Mouse (Mus musculus): ENCODE results near the gene Scn8a. TPM values are rescaled to one million over a fixed set of nuclear protein-coding genes. Genes with fewer than 3 reads are reported as not detected.
"Not testable (repeated sequence)": the region's sequence is repeated elsewhere in the genome, so short reads cannot be mapped to it uniquely, and the experiment has no call there.

Scn8a gene
- 100 to 1,000 TPM; 250 to 260 TPM for total RNA-seq (2021)
- long read RNA-seq, experiment 1, full-length matches to known transcripts, result 97 of 257 reads
- long read RNA-seq, experiment 1, partial matches to known transcripts, result 35 of 257 reads
- long read RNA-seq, experiment 1, other reads (novel, unspliced or antisense), result 125 of 257 reads
- long read RNA-seq, experiment 2, full-length matches to known transcripts, result 87 of 208 reads
- long read RNA-seq, experiment 2, partial matches to known transcripts, result 55 of 208 reads
- long read RNA-seq, experiment 2, other reads (novel, unspliced or antisense), result 66 of 208 reads

DNA sequence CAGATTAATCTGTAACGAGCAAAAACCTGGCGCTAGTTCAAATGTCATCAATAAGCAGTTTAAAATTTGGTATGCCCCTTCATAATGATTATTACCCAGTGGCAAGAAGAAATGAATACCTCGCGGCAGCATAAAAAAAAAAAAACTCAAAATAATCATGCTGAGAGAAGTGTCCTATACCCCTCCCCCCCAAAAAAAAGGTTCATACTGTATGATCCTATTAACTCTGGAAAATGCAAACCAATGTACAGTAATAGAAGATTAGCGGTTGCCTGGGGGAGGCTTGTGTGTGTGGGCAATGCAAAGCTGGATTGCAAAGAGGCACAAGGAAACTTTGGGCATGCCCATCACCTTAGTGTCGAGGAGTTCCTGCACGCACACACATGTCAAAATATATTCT is at the start of gene Scn8a:
TSS of gene Scn8a (plus strand) at position 301 of the 400 bp plus-strand sequence.
- no peak for DNase-seq (ENCODE audit: extremely low spot score in 1 of 2, low spot score in 2 of 2)
- peak within 1 kb of the TSS; percentile 48 for H3K4me3 ChIP-seq
- no peak for TF ChIP-seq CTCF (IDR thresholded peaks at IDR 0.05)
- H3K27ac ChIP-seq, result peak within 1 kb of the TSS; percentile 94
- intact Hi-C loops (cut with DNase I), result no loop called here

- intact Hi-C loops (cut with DNase I), result no loop called here
- no peak for DNase-seq (ENCODE audit: extremely low spot score in 1 of 2, low spot score in 2 of 2)
- TF ChIP-seq CTCF (IDR thresholded peaks at IDR 0.05), result peak; percentile 13
These were observed 47.8 kb upstream of the Scn8a start for GRCm38 (mm10) chr15:100821824-100822223.

DNA sequence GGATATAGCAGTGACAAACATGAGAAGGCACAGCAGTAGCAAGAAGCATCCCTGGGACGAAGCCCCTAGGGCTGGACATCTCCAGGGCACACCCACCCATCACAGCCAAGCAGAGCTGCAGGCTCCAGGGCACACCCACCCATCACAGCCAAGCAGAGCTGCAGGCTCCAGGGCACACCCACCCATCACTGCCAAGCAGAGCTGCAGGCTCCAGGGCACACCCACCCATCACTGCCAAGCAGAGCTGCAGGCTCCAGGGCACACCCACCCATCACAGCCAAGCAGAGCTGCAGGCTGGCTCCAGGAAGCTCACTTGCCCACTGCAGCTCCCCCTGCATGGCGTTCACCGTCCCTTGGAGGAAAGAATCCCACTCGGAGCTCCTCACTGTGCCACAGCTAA is 47.3 kb upstream of the Scn8a start:
- H3K4me3 ChIP-seq; intact Hi-C loops (cut with DNase I); DNase-seq (ENCODE audit: extremely low spot score in 1 of 2, low spot score in 2 of 2); H3K27ac ChIP-seq: not testable (repeated sequence)

More at GRCm38 (mm10) chr15:100821824-100822223, 47.8 kb upstream of the Scn8a start:
- no peak overlapping the region for H3K27ac ChIP-seq
- H3K4me3 ChIP-seq, result no peak overlapping the region

GRCm38 (mm10) chr15:100825249-100825856 is 44.3 kb upstream of the Scn8a start:
- no peak overlapping the region for H3K4me3 ChIP-seq
- peak; percentile 65 for DNase-seq (ENCODE audit: extremely low spot score in 1 of 2, low spot score in 2 of 2)
- intact Hi-C loops (cut with DNase I), result loop anchor here (2.0 kb wide), 1 partner anchor 97 kb away; no protein-coding TSS in a partner anchor
- peak overlapping the region; percentile 77 for H3K27ac ChIP-seq
- no peak for TF ChIP-seq CTCF (IDR thresholded peaks at IDR 0.05)

- no peak for TF ChIP-seq CTCF (IDR thresholded peaks at IDR 0.05)
- DNase-seq (ENCODE audit: extremely low spot score in 1 of 2, low spot score in 2 of 2), result no peak
- no peak overlapping the region for H3K4me3 ChIP-seq
- intact Hi-C loops (cut with DNase I), result no loop called here
- H3K27ac ChIP-seq, result peak overlapping the region; percentile 77
These were observed 43.6 kb upstream of the Scn8a start for GRCm38 (mm10) chr15:100826076-100826475.

DNA sequence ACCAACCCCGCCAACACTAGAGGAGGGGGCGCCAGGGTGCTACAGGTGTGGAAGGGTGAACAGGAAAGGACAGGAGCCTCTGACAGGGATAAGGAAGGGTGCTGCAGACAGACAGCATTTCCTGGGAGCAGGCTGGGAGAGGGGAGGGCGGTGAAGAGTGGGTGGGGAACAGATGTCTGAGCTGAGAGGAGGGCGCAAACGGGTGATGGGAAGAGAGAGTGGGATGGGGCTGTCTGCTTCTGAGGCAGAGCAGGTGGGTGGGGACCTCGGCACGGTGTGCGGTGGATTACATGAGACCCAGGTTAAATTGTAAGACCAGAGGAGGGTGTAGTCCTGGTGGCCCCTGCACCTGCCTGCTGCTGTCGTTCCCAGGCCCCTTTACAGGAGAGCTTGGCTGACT is 39.9 kb upstream of the Scn8a start:
- Histone ChIP-seq H3K27ac (peak overlapping the region; percentile 92), H3K4me3 (no peak overlapping the region)
- DNase-seq (ENCODE audit: extremely low spot score in 1 of 2, low spot score in 2 of 2), result peak; percentile 75
- intact Hi-C loops (cut with DNase I), result loop anchor here (5.0 kb wide), 2 partner anchors 143 to 178 kb away; no protein-coding TSS in a partner anchor
- TF ChIP-seq CTCF (IDR thresholded peaks at IDR 0.05), result no peak

DNA sequence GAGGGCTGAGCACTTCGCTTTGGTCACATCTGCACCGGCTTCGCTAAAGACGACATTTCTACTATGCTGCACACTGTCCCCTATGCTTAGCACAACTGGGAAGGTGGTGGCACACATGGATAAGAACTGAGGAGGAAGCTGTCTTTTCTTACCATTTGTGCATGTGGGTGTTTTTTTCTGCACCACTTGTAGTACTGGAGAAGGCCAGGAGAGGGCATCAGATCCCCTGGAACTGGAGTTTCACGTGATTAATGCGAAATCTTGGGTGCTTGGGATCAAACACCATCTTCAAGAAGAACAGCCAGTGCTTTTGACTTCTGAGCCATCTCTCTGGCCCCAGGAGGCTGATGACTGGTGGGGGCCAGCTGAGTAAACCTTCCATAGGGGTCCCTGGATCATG is 39.0 kb upstream of the Scn8a start:
- Histone ChIP-seq H3K4me3 (no peak overlapping the region), H3K27ac (peak overlapping the region; percentile 92)
- intact Hi-C loops (cut with DNase I), result loop anchor here (5.0 kb wide), 2 partner anchors 142 to 177 kb away; no protein-coding TSS in a partner anchor
- TF ChIP-seq CTCF (IDR thresholded peaks at IDR 0.05), result peak; percentile 62
- DNase-seq (ENCODE audit: extremely low spot score in 1 of 2, low spot score in 2 of 2), result peak in 1 of 2 experiments; percentile 47

DNA sequence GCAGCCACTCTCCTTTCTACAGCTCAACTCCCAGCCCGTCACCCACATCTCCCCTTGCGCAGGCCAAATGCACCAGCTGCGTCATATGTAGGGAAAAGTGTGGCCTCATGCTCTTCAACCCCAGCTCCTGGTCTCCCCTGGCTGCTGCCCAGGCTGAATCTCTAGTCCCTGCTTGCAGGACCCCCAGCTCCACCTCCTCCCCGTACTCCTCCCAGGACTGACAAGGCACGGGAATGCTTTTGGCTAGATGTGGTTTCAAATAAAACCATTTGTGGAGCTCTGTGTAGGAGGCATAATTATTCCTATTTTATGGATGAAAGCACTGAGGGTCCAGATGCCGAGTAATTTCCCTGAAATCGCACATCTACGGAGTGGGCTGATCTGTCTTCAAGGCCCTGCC is 37.5 kb upstream of the Scn8a start:
- no peak for TF ChIP-seq CTCF (IDR thresholded peaks at IDR 0.05)
- peak in 1 of 2 experiments; percentile 45 for DNase-seq (ENCODE audit: extremely low spot score in 1 of 2, low spot score in 2 of 2)
- H3K4me3 ChIP-seq, result no peak overlapping the region
- H3K27ac ChIP-seq, result peak overlapping the region; percentile 93
- intact Hi-C loops (cut with DNase I), result loop anchor here (2.0 to 5.0 kb wide), 3 partner anchors 91 to 175 kb away; no protein-coding TSS in a partner anchor

DNA sequence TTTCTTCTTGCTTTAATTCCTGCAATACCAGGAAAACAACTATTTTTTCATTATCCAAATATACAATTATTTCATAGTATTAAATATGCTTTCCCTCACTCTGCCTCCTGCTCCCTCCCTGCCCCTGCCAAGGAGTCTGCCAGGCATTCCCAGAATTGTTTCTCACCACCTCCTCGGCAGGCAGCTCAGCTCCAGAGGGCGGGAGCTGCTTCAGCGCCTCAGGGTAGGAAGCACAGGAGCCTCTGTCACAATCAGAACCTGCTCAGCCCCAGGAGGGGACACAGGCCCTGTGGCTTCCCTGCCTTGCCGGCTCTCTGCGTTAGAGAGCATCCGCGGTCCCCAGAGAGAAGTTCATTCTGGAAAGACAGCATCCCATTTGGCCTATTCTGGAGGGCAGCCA is 36.9 kb upstream of the Scn8a start:
- Histone ChIP-seq H3K4me3 (no peak overlapping the region), H3K27ac (peak overlapping the region; percentile 93)
- intact Hi-C loops (cut with DNase I), result loop anchor here (2.0 to 5.0 kb wide), 3 partner anchors 90 to 175 kb away; no protein-coding TSS in a partner anchor
- peak; percentile 51 to 67 for DNase-seq (ENCODE audit: extremely low spot score in 1 of 2, low spot score in 2 of 2)
- TF ChIP-seq CTCF (IDR thresholded peaks at IDR 0.05), result no peak

GRCm38 (mm10) chr15:100836729-100837128 is 32.9 kb upstream of the Scn8a start:
- no peak for TF ChIP-seq CTCF (IDR thresholded peaks at IDR 0.05)
- DNase-seq (ENCODE audit: extremely low spot score in 1 of 2, low spot score in 2 of 2), result no peak
- intact Hi-C loops (cut with DNase I), result no loop called here
- no peak overlapping the region for H3K4me3 ChIP-seq
- no peak overlapping the region for H3K27ac ChIP-seq

DNA sequence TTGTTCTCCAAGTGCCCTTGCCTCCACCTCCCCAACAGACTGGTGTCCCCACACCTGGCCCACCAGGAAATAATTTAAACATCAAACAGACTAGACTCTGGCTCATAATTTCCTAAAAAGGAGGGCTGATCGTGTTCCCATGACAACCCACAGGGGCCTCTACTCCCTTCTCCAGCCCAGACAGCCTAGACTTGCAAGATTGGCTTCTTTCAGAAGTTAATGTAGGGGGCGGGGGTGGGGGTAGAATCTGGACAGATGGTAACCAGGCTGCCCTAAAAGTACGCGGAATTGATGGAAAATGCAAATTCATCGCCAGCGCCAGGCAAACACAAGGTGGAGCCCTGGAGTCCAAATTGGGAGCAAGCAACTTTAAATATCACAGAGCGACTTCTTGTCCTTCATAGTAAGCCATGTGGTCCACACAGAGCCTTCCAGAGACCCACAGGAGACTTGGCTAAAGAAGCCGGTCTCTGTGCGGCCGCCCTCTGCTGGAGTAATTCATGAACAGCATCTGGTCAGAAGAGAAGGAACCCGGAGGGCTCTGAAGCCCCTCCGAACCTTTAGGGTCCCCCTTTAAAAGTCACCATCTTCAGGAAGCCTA is 31.0 kb upstream of the Scn8a start:
- Histone ChIP-seq H3K4me3 (no peak overlapping the region), H3K27ac (no peak overlapping the region)
- intact Hi-C loops (cut with DNase I), result loop anchor here (2.0 kb wide), 2 partner anchors 32 to 82 kb away; no protein-coding TSS in a partner anchor
- DNase-seq (ENCODE audit: extremely low spot score in 1 of 2, low spot score in 2 of 2), result peak; percentile 45 to 59
- peak; percentile 67 for TF ChIP-seq CTCF (IDR thresholded peaks at IDR 0.05)

- H3K27ac ChIP-seq, result no peak overlapping the region
- intact Hi-C loops (cut with DNase I), result no loop called here
- no peak for DNase-seq (ENCODE audit: extremely low spot score in 1 of 2, low spot score in 2 of 2)
- no peak for TF ChIP-seq CTCF (IDR thresholded peaks at IDR 0.05)
- H3K4me3 ChIP-seq, result no peak overlapping the region
These were observed 25.3 kb upstream of the Scn8a start for GRCm38 (mm10) chr15:100844336-100844735.

Data from left cerebral cortex, adult 2 months (tissue).